Mouse (Mus musculus) midbrain, embryonic 16.5 days (tissue): ENCODE data around the gene Rtl8b. TPM values are rescaled to one million over a fixed set of nuclear protein-coding genes. Genes with fewer than 3 reads are reported as not detected.
"Not testable (repeated sequence)": the region's sequence is repeated elsewhere in the genome, so short reads cannot be mapped to it uniquely, and the experiment has no call there.

ENCODE experiments used
- ATAC-seq: fragments of 200-750 bp; cut with Nextera tagmentation; 2 replicates; pipeline ENCODE4 v1.8.0; 2017; ENCODE audit warnings: moderate TSS enrichment
- H3K27ac ChIP-seq: fragments of 300-500 bp; sonication (generic); 2 replicates; pipeline ENCODE4 v1.5.1; 2014; ENCODE audit warnings: mild to moderate bottlenecking, low read length, mixed read lengths
- H3K27me3 ChIP-seq: fragments of 300-500 bp; sonication (generic); 2 replicates; pipeline ENCODE4 v1.6.1; 2014; ENCODE audit warnings: low read depth, low read length, mixed read lengths; ENCODE audit not compliant: control insufficient read depth, insufficient read depth
- H3K36me3 ChIP-seq: fragments of 300-500 bp; sonication (generic); 2 replicates; pipeline ENCODE4 v1.6.1; 2014; ENCODE audit warnings: mild to moderate bottlenecking, low read length, moderate library complexity, mixed read lengths; ENCODE audit not compliant: control insufficient read depth, insufficient read depth
- H3K4me1 ChIP-seq: fragments of 300-500 bp; sonication (generic); 2 replicates; pipeline ENCODE4 v1.6.1; 2014; ENCODE audit warnings: mild to moderate bottlenecking, low read length, mixed read lengths; ENCODE audit not compliant: control insufficient read depth, insufficient read depth
- H3K4me2 ChIP-seq: fragments of 300-500 bp; sonication (generic); 2 replicates; pipeline ENCODE4 v1.6.1; 2014; ENCODE audit warnings: mild to moderate bottlenecking, low read length, mixed read lengths
- H3K4me3 ChIP-seq: fragments of 300-500 bp; sonication (generic); 2 replicates; pipeline ENCODE4 v1.5.1; 2014; ENCODE audit warnings: low read depth, mild to moderate bottlenecking, low read length, moderate library complexity, mixed read lengths
- H3K9ac ChIP-seq: fragments of 300-500 bp; sonication (generic); 2 replicates; pipeline ENCODE4 v1.6.1; 2014; ENCODE audit warnings: low read depth, low read length, mixed read lengths
- H3K9me3 ChIP-seq: fragments of 300-500 bp; sonication (generic); replicated peaks from 2 replicates; pipeline ENCODE4 v1.6.1; 2014; ENCODE audit warnings: mild to moderate bottlenecking, low read length, mixed read lengths; ENCODE audit not compliant: control insufficient read depth, poor library complexity, severe bottlenecking
- WGBS: fragments of 180-500 bp; shearing (Covaris S2); extraction: QIAGEN DNeasy Blood & Tissue Kit; methylation state at CpG from one replicate; pipeline ENCODE4 v1.1.7; 2014; 5-methylcytosine and 5-hydroxymethylcytosine counted together
- polyA plus RNA-seq: library from polyadenylated mRNA; unstranded; fragments of >200 nt; fragmentation: Nextera tagmentation; extraction: Ambion mirVana; gene quantifications from 2 replicates; pipeline ENCODE4 v1.2.1, GENCODE M21; 2015

Gene Rtl8b
- 179 and 185 TPM in 2 replicates for polyA plus RNA-seq

- H3K27ac ChIP-seq: peak within 1 kb of the TSS; percentile 84
- H3K4me1 ChIP-seq: no peaks in the 10 kb centered on the region
- no peaks in the 10 kb centered on the region for H3K9me3 ChIP-seq
- H3K36me3 ChIP-seq: no peaks in the 10 kb centered on the region
- H3K4me2 ChIP-seq: peak within 1 kb of the TSS; percentile 49
- peak within 1 kb of the TSS; percentile 34; the same call in 1 of the 2 replicates for H3K9ac ChIP-seq
- ATAC-seq: peak; percentile 98
- H3K4me3 ChIP-seq: peak within 1 kb of the TSS; percentile 35
- H3K27me3 ChIP-seq: no peaks in the 10 kb centered on the region
- WGBS: 19% methylated on average over 12 of the region's 15 CpGs
Observed at GRCm38 (mm10) chrX:53670294-53670693, at the start of gene Rtl8b. Gene Rtl8b (minus strand): TSS chrX:53670408.

GRCm38 (mm10) chrX:53716323-53717182 lies 46.3 kb upstream of the Rtl8b start:
- H3K9me3 ChIP-seq: no peaks in the 10 kb centered on the region
- H3K36me3 ChIP-seq: no peaks in the 10 kb centered on the region
- peak overlapping the region; percentile 67 for H3K27ac ChIP-seq
- H3K4me1 ChIP-seq: no peaks in the 10 kb centered on the region
- ATAC-seq: peak; percentile 94
- H3K4me3 ChIP-seq: peak overlapping the region; percentile 42
- H3K27me3 ChIP-seq: no peaks in the 10 kb centered on the region
- peak overlapping the region; percentile 70 for H3K9ac ChIP-seq
- 18% methylated on average over 43 of the region's 49 CpGs for WGBS
- peak overlapping the region; percentile 66 for H3K4me2 ChIP-seq

- no peaks in the 10 kb centered on the region for H3K36me3 ChIP-seq
- no peaks in the 10 kb centered on the region for H3K27me3 ChIP-seq
- ATAC-seq: peak; percentile 59
- peak overlapping the region; percentile 70; the same call in 1 of the 2 replicates for H3K9ac ChIP-seq
- no peaks in the 10 kb centered on the region for H3K9me3 ChIP-seq
- no peaks in the 10 kb centered on the region for H3K4me1 ChIP-seq
- WGBS: 39% methylated on average over 2 of the region's 2 CpGs
- H3K4me2 ChIP-seq: peak overlapping the region; percentile 66
- peak overlapping the region; percentile 67 for H3K27ac ChIP-seq
- H3K4me3 ChIP-seq: peak overlapping the region; percentile 42
Observed at GRCm38 (mm10) chrX:53715942-53716322, 45.7 kb upstream of the Rtl8b start.

- Histone ChIP-seq H3K36me3 (no peaks in the 10 kb centered on the region), H3K9ac (no peak overlapping the region), H3K27me3 (no peaks in the 10 kb centered on the region), H3K4me1 (no peaks in the 10 kb centered on the region), H3K27ac (no peak overlapping the region), H3K4me3 (no peak overlapping the region), H3K4me2 (no peak overlapping the region), H3K9me3 (no peaks in the 10 kb centered on the region)
- no peak for ATAC-seq
- WGBS: 65% methylated on average over 3 of the region's 3 CpGs
Observed at GRCm38 (mm10) chrX:53702673-53703072, 32.5 kb upstream of the Rtl8b start.

GRCm38 (mm10) chrX:53699225-53699624 lies 29.0 kb upstream of the Rtl8b start:
- H3K4me3 ChIP-seq: no peak overlapping the region
- no peak overlapping the region for H3K9ac ChIP-seq
- H3K4me1 ChIP-seq: no peaks in the 10 kb centered on the region
- H3K9me3 ChIP-seq: no peaks in the 10 kb centered on the region
- H3K4me2 ChIP-seq: no peak overlapping the region
- no peaks in the 10 kb centered on the region for H3K27me3 ChIP-seq
- H3K36me3 ChIP-seq: no peaks in the 10 kb centered on the region
- H3K27ac ChIP-seq: no peak overlapping the region
- ATAC-seq: no peak
- 93% methylated on average over 2 of the region's 2 CpGs for WGBS

GRCm38 (mm10) chrX:53694008-53694777 lies 24.0 kb upstream of the Rtl8b start:
- no peaks in the 10 kb centered on the region for H3K36me3 ChIP-seq
- H3K4me3 ChIP-seq: no peak overlapping the region
- H3K27ac ChIP-seq: no peak overlapping the region
- 86% methylated on average over 9 of the region's 9 CpGs for WGBS
- H3K9me3 ChIP-seq: no peaks in the 10 kb centered on the region
- H3K27me3 ChIP-seq: no peaks in the 10 kb centered on the region
- H3K4me2 ChIP-seq: no peak overlapping the region
- no peak overlapping the region for H3K9ac ChIP-seq
- ATAC-seq: no peak
- H3K4me1 ChIP-seq: no peaks in the 10 kb centered on the region

GRCm38 (mm10) chrX:53693141-53693540 lies 22.9 kb upstream of the Rtl8b start:
- Histone ChIP-seq H3K4me3 (no peak overlapping the region), H3K9ac (no peak overlapping the region), H3K36me3 (no peaks in the 10 kb centered on the region), H3K27me3 (no peaks in the 10 kb centered on the region), H3K4me2 (no peak overlapping the region), H3K9me3 (no peaks in the 10 kb centered on the region), H3K27ac (no peak overlapping the region), H3K4me1 (no peaks in the 10 kb centered on the region)
- ATAC-seq: no peak
- 62% methylated on average over 2 of the region's 2 CpGs for WGBS

- H3K27me3 ChIP-seq: no peaks in the 10 kb centered on the region
- H3K4me2 ChIP-seq: no peak overlapping the region
- H3K4me3 ChIP-seq: no peak overlapping the region
- WGBS: 63% methylated on average over 2 of the region's 2 CpGs
- H3K4me1 ChIP-seq: no peaks in the 10 kb centered on the region
- H3K9ac ChIP-seq: no peak overlapping the region
- no peak overlapping the region for H3K27ac ChIP-seq
- ATAC-seq: no peak
- no peaks in the 10 kb centered on the region for H3K36me3 ChIP-seq
- no peaks in the 10 kb centered on the region for H3K9me3 ChIP-seq
Observed at GRCm38 (mm10) chrX:53692065-53692464, 21.9 kb upstream of the Rtl8b start.

- not testable (repeated sequence) for H3K4me3 ChIP-seq, H3K9ac ChIP-seq, H3K9me3 ChIP-seq, H3K27me3 ChIP-seq, H3K4me2 ChIP-seq, ATAC-seq, H3K36me3 ChIP-seq, H3K27ac ChIP-seq, H3K4me1 ChIP-seq
- 77% methylated on average over 2 of the region's 4 CpGs for WGBS
Observed at GRCm38 (mm10) chrX:53684676-53685075, 14.5 kb upstream of the Rtl8b start.
